Mouse (Mus musculus) G1E (cell line): ENCODE results near the gene Abcg1. TPM values are rescaled to one million over a fixed set of nuclear protein-coding genes. Genes with fewer than 3 reads are reported as not detected.

Source experiments
- ATAC-seq: 2 replicates; pipeline ENCODE4 v1.8.0; 2016; ENCODE audit warnings: mild to moderate bottlenecking; ENCODE audit not compliant: insufficient number of reproducible peaks, poor library complexity, low FRiP score, severe bottlenecking; ENCODE audit errors: extremely low read depth
- DNase-seq: peaks from one replicate; pipeline ENCODE4 v3.0.0; 2012; ENCODE audit warnings: low spot score
- H3K27me3 ChIP-seq: 2 replicates; pipeline ENCODE4 v1.6.1; 2012; ENCODE audit warnings: mild to moderate bottlenecking, low read length, inconsistent platforms; ENCODE audit not compliant: insufficient read depth
- H3K36me3 ChIP-seq: replicated peaks from 2 replicates; pipeline ENCODE3; 2012; ENCODE audit warnings: mild to moderate bottlenecking, inconsistent platforms
- H3K4me1 ChIP-seq: 2 replicates; pipeline ENCODE4 v1.6.1; 2012; ENCODE audit warnings: low read depth, low read length, inconsistent platforms, mixed read lengths; ENCODE audit not compliant: insufficient read depth
- H3K4me3 ChIP-seq: 2 replicates; pipeline ENCODE4 v1.5.1; 2012; ENCODE audit warnings: low read depth, mild to moderate bottlenecking, inconsistent platforms, low read length, moderate library complexity, mixed read lengths
- H3K9me3 ChIP-seq: replicated peaks from 2 replicates; pipeline ENCODE4 v1.6.1; 2012; ENCODE audit warnings: inconsistent platforms
- CTCF ChIP-seq: IDR thresholded peaks from 2 replicates; pipeline ENCODE4 v1.5.1; 2012; ENCODE audit warnings: low read depth, low read length, inconsistent platforms, mixed read lengths
- GATA1 ChIP-seq: IDR thresholded peaks from 2 replicates; pipeline ENCODE4 v1.6.1; 2012; ENCODE audit warnings: borderline replicate concordance, low read length, inconsistent platforms, mixed read lengths
- GATA2 ChIP-seq: IDR thresholded peaks from 2 replicates; pipeline ENCODE4 v1.6.1; 2012; ENCODE audit warnings: low read depth, low read length, inconsistent platforms, borderline replicate concordance
- POLR2AphosphoS5 ChIP-seq: IDR thresholded peaks from 2 replicates; pipeline ENCODE4 v1.6.1; 2012; ENCODE audit warnings: low read depth, low read length, inconsistent platforms; ENCODE audit not compliant: insufficient replicate concordance
- TAL1 ChIP-seq: conservative IDR thresholded peaks from 2 replicates; pipeline ENCODE4 v1.6.1; 2012; ENCODE audit warnings: low read depth, low read length, inconsistent platforms, mixed read lengths
- polyA plus RNA-seq: library from polyadenylated mRNA; stranded (reverse); fragments of >175 nt; gene quantifications from 2 replicates; pipeline ENCODE4 v1.2.3, GENCODE M21; 2012
- total RNA-seq, 2 experiments: library from RNA; stranded (forward) in 1 of 2; stranded (reverse) in 1 of 2; fragments of 200-1000 nt in 1 of 2; fragments of >200 nt in 1 of 2; fragmentation: Nextera tagmentation in 1 of 2; gene quantifications; 2 replicates each; pipeline ENCODE4 v1.2.3; 2014 to 2017

The Abcg1 gene
- total and polyA plus RNA-seq, 3 experiments: 0.05 TPM; not detected in 2

- H3K27me3 ChIP-seq: no peaks in the 10 kb centered on the region
- H3K4me3 ChIP-seq: no peak overlapping the region
- TF ChIP-seq GATA2 (no peak), CTCF (no peak), POLR2AphosphoS5 (no peak), GATA1 (no peak), TAL1 (no peak)
- no peaks in the 10 kb centered on the region for H3K36me3 ChIP-seq
- H3K4me1 ChIP-seq: no peaks in the 10 kb centered on the region
- ATAC-seq (no peak), DNase-seq (no peak)
- H3K9me3 ChIP-seq: peaks cover 88% of the 10 kb centered on the region
Measured at GRCm38 (mm10) chr17:31113191-31113856, 55.8 kb downstream of the Abcg1 start.

- no peak overlapping the region for H3K4me3 ChIP-seq
- no peaks in the 10 kb centered on the region for H3K36me3 ChIP-seq
- ATAC-seq (no peak), DNase-seq (no peak)
- no peaks in the 10 kb centered on the region for H3K4me1 ChIP-seq
- H3K9me3 ChIP-seq: peaks cover 84% of the 10 kb centered on the region
- TF ChIP-seq GATA2 (no peak), CTCF (no peak), TAL1 (no peak), POLR2AphosphoS5 (no peak), GATA1 (no peak)
- H3K27me3 ChIP-seq: no peaks in the 10 kb centered on the region
Measured at GRCm38 (mm10) chr17:31116063-31116462, 58.6 kb downstream of the Abcg1 start.

- Histone ChIP-seq H3K4me3 (no peak overlapping the region), H3K4me1 (no peaks in the 10 kb centered on the region), H3K9me3 (peaks cover 81% of the 10 kb centered on the region), H3K27me3 (no peaks in the 10 kb centered on the region), H3K36me3 (no peaks in the 10 kb centered on the region)
- DNase-seq (no peak), ATAC-seq (no peak)
- no peak for TF ChIP-seq POLR2AphosphoS5
- no peak for TF ChIP-seq GATA1
- no peak for TF ChIP-seq TAL1
- no peak for TF ChIP-seq CTCF
- TF ChIP-seq GATA2: no peak
Measured at GRCm38 (mm10) chr17:31117946-31118345, 60.5 kb downstream of the Abcg1 start.

GRCm38 (mm10) chr17:31119429-31119828, 62.0 kb downstream of the Abcg1 start:
- DNase-seq: no peak
- no peak overlapping the region for H3K4me3 ChIP-seq

DNA sequence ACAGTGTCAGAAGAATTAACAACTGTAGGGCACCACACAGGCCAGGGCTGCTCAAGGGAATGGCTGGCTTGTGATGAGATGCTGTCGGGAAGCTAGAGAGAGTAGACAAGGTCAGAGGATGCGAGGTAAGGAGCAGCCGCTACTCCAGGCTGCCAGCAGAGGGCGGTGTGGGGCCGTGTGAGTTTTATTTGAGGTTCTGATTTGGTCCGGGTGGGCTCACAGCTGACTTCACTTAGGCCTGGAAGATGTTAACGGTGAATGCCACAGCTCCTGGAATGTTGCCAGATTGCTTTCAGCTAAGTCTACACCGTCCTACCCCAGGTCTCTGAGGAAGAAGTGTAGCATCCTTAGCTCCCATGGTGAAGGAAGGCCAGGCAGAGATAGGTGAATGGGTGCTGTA, 64.5 kb downstream of the Abcg1 start:
- H3K27me3 ChIP-seq: no peaks in the 10 kb centered on the region
- H3K4me3 ChIP-seq: no peak overlapping the region
- DNase-seq (no peak), ATAC-seq (no peak)
- no peaks in the 10 kb centered on the region for H3K36me3 ChIP-seq
- peaks cover 78% of the 10 kb centered on the region for H3K9me3 ChIP-seq
- H3K4me1 ChIP-seq: no peaks in the 10 kb centered on the region
- TF ChIP-seq CTCF (no peak), POLR2AphosphoS5 (no peak), GATA1 (no peak), TAL1 (no peak), GATA2 (no peak)

More at GRCm38 (mm10) chr17:31119429-31119828, 62.0 kb downstream of the Abcg1 start:
- Histone ChIP-seq H3K36me3 (no peaks in the 10 kb centered on the region), H3K4me1 (no peaks in the 10 kb centered on the region), H3K9me3 (peaks cover 73% of the 10 kb centered on the region), H3K27me3 (no peaks in the 10 kb centered on the region)
- ATAC-seq: no peak
- TF ChIP-seq TAL1 (no peak), CTCF (no peak)

GRCm38 (mm10) chr17:31125548-31126266, 68.2 kb downstream of the Abcg1 start:
- Histone ChIP-seq H3K4me1 (no peaks in the 10 kb centered on the region), H3K4me3 (0 out of 2 replicates have a peak overlapping the region, but pooled peaks have one; percentile 1), H3K36me3 (no peaks in the 10 kb centered on the region), H3K27me3 (no peaks in the 10 kb centered on the region), H3K9me3 (peaks cover 78% of the 10 kb centered on the region)
- ATAC-seq (no peak), DNase-seq (no peak)
- TF ChIP-seq CTCF (no peak), GATA2 (no peak), GATA1 (no peak), TAL1 (no peak), POLR2AphosphoS5 (no peak)
